Mouse (Mus musculus) CD4-positive, CD25-positive, alpha-beta regulatory T cell, adult 2 months (primary cell): Measurements from ENCODE around the gene Cdc42bpa.

Experiments
- DNase-seq: peaks from one replicate; pipeline ENCODE4 v3.0.0-alpha.2; 2012; ENCODE audit warnings: low read depth, low spot score

Gene Cdc42bpa

DNA sequence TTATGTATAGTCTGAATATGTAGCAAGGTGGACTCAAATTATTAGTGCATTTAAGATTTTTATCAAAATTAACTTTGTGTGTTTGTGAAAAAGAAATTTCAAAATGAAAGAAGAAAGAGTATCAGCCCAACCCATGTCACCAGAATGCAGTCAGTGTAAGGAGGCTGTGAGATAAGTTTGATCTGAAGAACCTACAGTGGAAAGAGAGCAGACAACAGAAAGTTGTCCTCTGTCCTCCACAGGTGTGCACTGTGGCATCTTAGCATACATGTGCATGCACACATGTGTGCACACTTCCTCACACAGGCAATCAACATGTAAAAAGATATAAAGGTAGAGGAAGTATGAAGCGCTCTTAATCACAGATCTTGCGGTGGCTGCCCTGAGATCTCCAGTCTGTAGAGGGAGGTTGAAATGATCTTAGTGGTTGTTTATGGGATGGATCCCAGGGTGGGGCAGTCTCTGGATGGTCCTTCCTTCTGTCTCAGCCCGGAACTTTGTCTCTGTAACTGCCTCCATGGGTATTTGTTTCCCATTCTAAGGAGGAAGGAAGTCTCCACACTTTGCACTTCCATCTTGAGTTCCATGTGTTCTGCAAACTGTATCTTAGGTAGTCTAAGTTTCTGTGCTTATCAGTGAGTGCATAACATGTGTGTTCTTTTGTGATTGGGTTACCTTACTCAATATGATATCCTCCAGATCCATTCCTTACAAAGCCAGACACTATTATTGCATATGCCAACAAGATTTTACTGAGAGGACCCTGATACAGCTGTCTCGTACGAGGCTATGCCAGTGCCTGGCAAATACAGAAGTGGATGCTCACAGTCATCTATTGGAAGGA, 71.7 kb downstream of the Cdc42bpa start:
- no peak for DNase-seq

DNA sequence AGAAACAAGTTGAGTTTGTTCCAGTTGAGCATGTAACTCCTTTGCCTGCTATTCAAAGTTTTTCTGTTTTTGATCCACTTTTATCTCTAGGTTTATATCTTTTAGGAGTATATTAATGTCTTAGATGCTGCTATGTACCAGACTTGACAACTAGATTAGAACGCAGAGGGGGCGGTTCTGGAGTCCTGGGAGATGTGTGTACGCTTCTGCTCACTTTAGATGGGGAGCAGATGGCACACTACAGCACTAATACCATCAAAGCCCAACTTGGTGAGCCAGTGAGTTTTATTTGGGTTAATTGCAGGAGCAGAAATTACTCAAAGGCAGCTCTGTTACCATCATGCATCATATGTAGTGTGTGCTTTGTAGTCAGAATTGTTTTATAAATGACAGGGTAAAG, 77.2 kb downstream of the Cdc42bpa start:
- no peak for DNase-seq

DNA sequence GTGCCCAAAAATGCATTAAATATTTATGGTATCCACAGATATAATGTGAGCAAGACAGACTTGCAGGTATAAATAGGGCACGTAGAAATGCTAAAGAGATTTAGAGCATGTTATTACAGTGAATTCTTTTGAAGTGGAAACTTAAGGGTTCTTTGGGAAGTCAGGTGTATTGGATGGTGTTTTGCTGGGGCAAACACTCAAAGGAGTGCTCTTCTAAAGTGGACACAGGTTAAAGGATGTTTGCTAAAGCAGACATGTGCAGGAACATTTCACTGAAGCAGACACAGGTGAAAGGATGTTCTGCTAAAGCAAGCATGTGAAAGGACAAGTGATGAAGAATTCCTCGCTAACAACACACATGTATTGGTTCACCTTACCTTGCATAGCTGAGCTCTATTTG, 83.9 kb downstream of the Cdc42bpa start:
- no peak for DNase-seq

GRCm38 (mm10) chr1:180045172-180045571, 84.9 kb downstream of the Cdc42bpa start:
- DNase-seq = no peak

DNA sequence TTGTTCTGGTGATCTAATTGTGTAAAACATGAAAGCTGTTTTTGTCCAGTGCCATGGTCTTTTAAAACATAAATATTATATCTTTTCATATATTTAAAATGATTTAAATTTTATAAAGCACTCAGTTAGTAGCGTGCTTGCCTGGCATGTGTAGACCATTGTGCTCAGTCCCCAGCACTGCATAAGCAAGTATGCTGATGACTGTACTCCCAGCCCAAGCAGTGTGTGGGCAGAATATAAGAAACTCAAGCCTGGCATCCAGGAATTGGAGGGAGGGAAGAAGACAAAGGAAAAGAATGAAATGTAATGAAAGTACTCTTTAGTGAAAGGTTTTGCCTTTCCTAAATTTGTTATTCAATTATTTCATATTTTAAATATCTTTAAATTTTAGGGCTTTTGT, 128.9 kb downstream of the Cdc42bpa start:
- DNase-seq = no peak

DNA sequence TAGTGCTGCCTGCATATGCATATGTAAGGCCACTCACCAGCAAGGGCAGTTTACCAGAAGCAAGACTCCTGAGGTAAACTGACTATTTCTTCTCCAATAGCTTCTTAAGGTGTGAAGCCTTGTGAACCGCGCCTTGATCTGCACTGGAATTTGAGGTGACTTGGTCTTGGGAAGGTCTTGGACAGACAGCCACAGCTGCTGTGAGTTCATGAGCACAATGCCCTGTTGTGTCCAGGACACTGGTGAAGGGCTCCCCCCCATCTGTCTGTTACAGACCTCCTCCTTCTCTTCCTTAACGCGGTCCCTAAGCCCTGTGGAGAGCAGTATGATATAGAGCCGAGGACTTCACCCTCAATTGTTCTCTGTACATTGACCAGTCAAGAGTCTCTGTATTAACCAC, 138.2 kb downstream of the Cdc42bpa start:
- no peak for DNase-seq

GRCm38 (mm10) chr1:180104567-180104966, 144.3 kb downstream of the Cdc42bpa start:
- DNase-seq = no peak

DNA sequence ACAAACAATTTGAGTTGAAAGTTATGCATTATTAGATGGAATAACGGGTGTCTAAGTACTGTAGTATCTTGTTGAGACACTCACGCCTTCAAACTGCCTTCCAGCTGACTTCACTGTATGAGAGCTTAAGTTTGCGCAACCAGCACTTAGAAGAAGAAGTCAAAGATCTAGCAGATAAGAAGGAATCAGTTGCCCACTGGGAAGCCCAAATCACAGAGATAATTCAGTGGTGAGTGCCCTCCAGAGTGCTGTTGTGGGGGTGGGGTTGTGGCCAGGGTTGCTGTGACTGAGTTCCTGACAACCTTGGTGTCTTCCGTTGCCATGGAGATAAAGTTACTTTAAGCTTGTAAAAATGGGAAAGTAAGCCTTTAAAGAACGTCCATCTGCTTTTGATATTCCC, 148.8 kb downstream of the Cdc42bpa start:
- no peak for DNase-seq

GRCm38 (mm10) chr1:180116525-180116924, 156.3 kb downstream of the Cdc42bpa start:
- peak; percentile 20 for DNase-seq

DNA sequence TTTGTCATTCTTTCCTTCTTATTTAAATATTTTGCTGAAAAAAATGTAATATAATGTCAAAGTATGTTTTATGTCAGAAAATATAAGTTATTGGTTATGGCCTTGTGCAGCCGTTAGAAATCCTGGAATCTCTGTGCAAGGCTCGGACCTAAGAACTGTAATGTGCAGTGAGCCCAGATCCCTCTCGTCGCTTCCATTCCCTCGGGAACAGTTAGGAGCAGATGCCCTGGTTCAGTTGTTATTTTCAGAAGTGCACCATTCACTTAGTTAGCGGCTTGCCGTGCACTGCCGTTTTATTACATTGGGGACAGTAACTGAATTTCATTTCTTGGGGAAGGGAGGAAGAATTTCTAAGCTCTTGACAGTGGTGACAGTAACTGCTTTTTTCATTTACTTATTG, 158.0 kb downstream of the Cdc42bpa start:
- DNase-seq = no peak

GRCm38 (mm10) chr1:180128077-180128792, 168.0 kb downstream of the Cdc42bpa start:
- DNase-seq = no peak

DNA sequence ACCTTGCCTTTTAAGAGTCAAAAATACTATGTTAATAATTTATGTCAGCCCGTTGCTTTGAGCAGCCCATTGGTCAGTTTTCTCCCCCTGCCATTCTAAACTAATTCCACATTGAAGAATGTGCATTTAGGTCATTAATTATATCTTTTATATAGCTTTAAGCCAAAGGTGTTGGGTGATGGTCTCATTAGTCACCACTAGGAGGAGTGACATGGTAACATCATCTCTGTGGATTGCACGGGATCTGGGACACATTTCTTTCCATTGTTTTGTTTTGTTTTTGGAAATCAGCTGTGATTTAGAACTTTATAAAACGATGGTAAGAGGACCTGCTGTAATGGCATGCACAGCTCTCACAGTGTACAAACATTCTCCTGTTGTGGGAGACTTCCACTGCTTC, 171.1 kb downstream of the Cdc42bpa start:
- no peak for DNase-seq

- DNase-seq = no peak
These were observed 171.9 kb downstream of the Cdc42bpa start for GRCm38 (mm10) chr1:180132187-180132586.

GRCm38 (mm10) chr1:180139158-180139557, 178.9 kb downstream of the Cdc42bpa start:
- no peak for DNase-seq

GRCm38 (mm10) chr1:180140970-180141369, 180.7 kb downstream of the Cdc42bpa start:
- DNase-seq = no peak

- DNase-seq = no peak
These were observed 187.8 kb downstream of the Cdc42bpa start for GRCm38 (mm10) chr1:180148036-180148435.

- DNase-seq = no peak
These were observed 188.3 kb downstream of the Cdc42bpa start for GRCm38 (mm10) chr1:180148563-180148962.

- DNase-seq = no peak
These were observed 190.9 kb downstream of the Cdc42bpa start for GRCm38 (mm10) chr1:180151191-180151590.

- no peak for DNase-seq
These were observed 198.4 kb downstream of the Cdc42bpa start for GRCm38 (mm10) chr1:180158648-180159047.

- DNase-seq = no peak
These were observed 200.3 kb downstream of the Cdc42bpa start for GRCm38 (mm10) chr1:180160545-180160944.

- no peak for DNase-seq
These were observed 200.9 kb downstream of the Cdc42bpa start for GRCm38 (mm10) chr1:180161160-180161559.

DNA sequence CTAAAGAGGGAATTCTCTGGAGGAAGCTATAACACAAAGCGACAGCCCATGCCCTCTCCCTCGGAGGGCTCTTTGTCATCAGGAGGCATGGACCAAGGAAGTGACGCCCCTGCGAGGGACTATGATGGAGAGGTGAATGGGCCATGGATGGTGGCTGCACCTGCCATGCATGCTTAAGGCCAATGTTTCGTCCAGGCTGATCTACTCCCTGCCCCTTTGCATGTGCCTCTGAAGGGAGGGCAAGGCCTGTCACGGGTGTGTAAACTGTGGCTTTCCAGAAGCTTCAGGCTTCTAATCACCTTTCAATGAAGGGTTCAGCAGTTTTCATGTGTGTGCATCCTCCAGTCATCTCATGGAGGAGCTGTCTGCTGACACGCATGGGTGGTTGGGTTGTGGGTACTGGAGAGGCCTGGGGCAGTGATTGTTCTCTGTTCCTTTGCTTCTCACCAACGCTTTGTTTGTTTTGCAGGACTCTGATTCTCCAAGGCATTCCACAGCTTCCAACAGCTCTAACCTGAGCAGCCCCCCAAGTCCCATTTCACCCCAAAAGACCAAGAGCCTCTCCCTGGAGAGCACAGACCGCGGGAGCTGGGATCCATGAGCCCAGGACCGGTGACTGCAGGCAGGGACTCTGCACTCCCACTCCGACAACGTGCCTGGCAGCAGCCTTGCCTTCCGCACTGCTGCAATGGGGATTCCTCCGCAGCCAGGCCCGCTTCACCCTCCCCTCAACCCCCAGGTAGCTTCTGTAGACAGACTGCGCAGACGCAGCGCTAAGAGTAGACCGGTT, 201.5 kb downstream of the Cdc42bpa start:
- DNase-seq = no peak
